ENCODE assay signal across 25 mouse cellular contexts in genomic region chr6:84473171-84473570, GRCm38 (mm10).
DNase-seq lines count a peak whose midpoint lies in the region; ATAC-seq and TF ChIP-seq lines count a peak whose summit lies in the region.
"Had no signal": no experiment of that assay in that cellular context is flagged by ENCODE, and none has a peak within 500 bp of the region (broad histone marks: within the 10 kb centered on the region; RNA-seq: fewer than 3 reads in every experiment).

No protein-coding gene starts in this region.

- no peak for ATAC-seq in heart, embryonic 11.5 days (replicated peaks; ENCODE audit: insufficient number of reproducible peaks, low FRiP score, low TSS enrichment)
- 0 out of 2 replicates have a peak, but pooled peaks have one; percentile 14 for ATAC-seq in stomach, embryonic 14.5 days (ENCODE audit: insufficient number of reproducible peaks, insufficient read depth, low FRiP score, low read depth)
- ATAC-seq in midbrain, embryonic 14.5 days (ENCODE audit: low FRiP score, low TSS enrichment) = no peak
- ATAC-seq: activated CD4-positive, CD25-positive, alpha-beta regulatory T cell, adult 4 months; forebrain, embryonic 14.5 days; forebrain, embryonic 16.5 days; Patski had no signal

- no peak for TF ChIP-seq CTCF in ES-Bruce4 (IDR thresholded peaks at IDR 0.05; ENCODE audit: low read depth, low read length)
- TF ChIP-seq CTCF in cerebellum, adult 2 months (IDR thresholded peaks at IDR 0.05; ENCODE audit: borderline replicate concordance, insufficient read depth, low read depth, low read length) = no peak

- no peak overlapping the region for H3K4me3 ChIP-seq in heart, embryonic 10.5 days
- no peak overlapping the region for H3K4me3 ChIP-seq in heart, embryonic 11.5 days (ENCODE audit: low read depth, low read length)
- no peak overlapping the region for H3K4me3 ChIP-seq in ES-Bruce4 (ENCODE audit: low read depth, low read length)
- no peak overlapping the region for H3K4me3 ChIP-seq in stomach, embryonic 14.5 days (ENCODE audit: low read depth, low read length)
- H3K4me3 ChIP-seq in midbrain, embryonic 14.5 days (replicated peaks; ENCODE audit: low read depth, low read length) = no peak overlapping the region
- no peak overlapping the region for H3K4me3 ChIP-seq in cerebellum, adult 2 months (replicated peaks; ENCODE audit: insufficient read depth, low read depth, low read length)
- H3K4me3 ChIP-seq: embryonic facial prominence, embryonic 13.5 days; embryonic facial prominence, embryonic 15.5 days; erythroblast, embryonic 14.5 days; forebrain, embryonic 10.5 days; forebrain, embryonic 12.5 days had no signal

- H3K36me3 ChIP-seq in heart, embryonic 10.5 days = no peaks in the 10 kb centered on the region
- no peaks in the 10 kb centered on the region for H3K36me3 ChIP-seq in heart, embryonic 11.5 days (ENCODE audit: control insufficient read depth, insufficient read depth, low read length)
- no peaks in the 10 kb centered on the region for H3K36me3 ChIP-seq in ES-Bruce4 (ENCODE audit: control insufficient read depth, insufficient read depth, low read length, poor library complexity, severe bottlenecking)
- no peaks in the 10 kb centered on the region for H3K36me3 ChIP-seq in stomach, embryonic 14.5 days (ENCODE audit: control insufficient read depth, insufficient read depth, low read length)
- H3K36me3 ChIP-seq in midbrain, embryonic 14.5 days (ENCODE audit: control insufficient read depth, insufficient read depth, low read length) = no peaks in the 10 kb centered on the region
- H3K36me3 ChIP-seq: embryonic facial prominence, embryonic 13.5 days; embryonic facial prominence, embryonic 15.5 days; forebrain, embryonic 10.5 days; forebrain, embryonic 12.5 days; G1E had no signal

- no peak overlapping the region for H3K27ac ChIP-seq in heart, embryonic 10.5 days
- H3K27ac ChIP-seq in heart, embryonic 11.5 days (ENCODE audit: low read depth, low read length) = no peak overlapping the region
- H3K27ac ChIP-seq in ES-Bruce4 (ENCODE audit: insufficient read depth, low read length) = no peak overlapping the region
- H3K27ac ChIP-seq in stomach, embryonic 14.5 days (ENCODE audit: low read length) = no peak overlapping the region
- H3K27ac ChIP-seq in midbrain, embryonic 14.5 days (replicated peaks; ENCODE audit: low read depth, low read length) = no peak overlapping the region
- no peak overlapping the region for H3K27ac ChIP-seq in cerebellum, adult 2 months (ENCODE audit: insufficient read depth, low read length)
- H3K27ac ChIP-seq: embryonic facial prominence, embryonic 13.5 days; embryonic facial prominence, embryonic 15.5 days; forebrain, embryonic 10.5 days; forebrain, embryonic 12.5 days had no signal

- 67% methylated on average over 3 of the region's 3 CpGs for WGBS in heart, embryonic 10.5 days
- 48% methylated on average over 3 of the region's 3 CpGs for WGBS in heart, embryonic 11.5 days (ENCODE audit: insufficient replicate concordance)
- 66% methylated on average over 3 of the region's 3 CpGs for WGBS in stomach, embryonic 14.5 days
- 68% methylated on average over 3 of the region's 3 CpGs for WGBS in midbrain, embryonic 14.5 days
- WGBS in cerebellum, adult 2 months = 81% methylated on average over 3 of the region's 3 CpGs

- no peak overlapping the region for H3K4me2 ChIP-seq in heart, embryonic 11.5 days
- H3K4me2 ChIP-seq in stomach, embryonic 14.5 days (replicated peaks; ENCODE audit: low read depth, low read length) = no peak overlapping the region
- H3K4me2 ChIP-seq in midbrain, embryonic 14.5 days (ENCODE audit: low read length) = no peak overlapping the region
- H3K4me2 ChIP-seq: embryonic facial prominence, embryonic 13.5 days; embryonic facial prominence, embryonic 15.5 days; forebrain, embryonic 12.5 days had no signal

- TF ChIP-seq POLR2A in ES-Bruce4 (IDR thresholded peaks at IDR 0.05; ENCODE audit: insufficient read depth, low read length) = no peak
- TF ChIP-seq POLR2A in cerebellum, adult 2 months (IDR thresholded peaks at IDR 0.05; ENCODE audit: borderline replicate concordance, insufficient read depth, low read length) = no peak

- peaks cover 16% of the 10 kb centered on the region for H3K4me1 ChIP-seq in heart, embryonic 10.5 days
- H3K4me1 ChIP-seq in heart, embryonic 11.5 days (ENCODE audit: control insufficient read depth, insufficient read depth, low read length) = no peaks in the 10 kb centered on the region
- H3K4me1 ChIP-seq in ES-Bruce4 (ENCODE audit: control insufficient read depth, insufficient read depth, low read length) = peaks cover 7% of the 10 kb centered on the region
- no peaks in the 10 kb centered on the region for H3K4me1 ChIP-seq in stomach, embryonic 14.5 days (ENCODE audit: control insufficient read depth, insufficient read depth, low read length)
- no peaks in the 10 kb centered on the region for H3K4me1 ChIP-seq in midbrain, embryonic 14.5 days (ENCODE audit: control insufficient read depth, insufficient read depth, low read length)
- no peaks in the 10 kb centered on the region; the same call in 1 of the 2 replicates for H3K4me1 ChIP-seq in cerebellum, adult 2 months (ENCODE audit: control insufficient read depth, insufficient read depth, low read length)
- H3K4me1 ChIP-seq: forebrain, embryonic 12.5 days had no signal

- no peak overlapping the region for H3K9ac ChIP-seq in heart, embryonic 11.5 days (ENCODE audit: low read depth, low read length)
- no peak overlapping the region for H3K9ac ChIP-seq in ES-Bruce4 (ENCODE audit: low read depth, poor library complexity, severe bottlenecking)
- H3K9ac ChIP-seq in stomach, embryonic 14.5 days (replicated peaks; ENCODE audit: low read depth, low read length) = no peak overlapping the region
- no peak overlapping the region for H3K9ac ChIP-seq in midbrain, embryonic 14.5 days (replicated peaks; ENCODE audit: low read length)
- H3K9ac ChIP-seq: embryonic facial prominence, embryonic 13.5 days; embryonic facial prominence, embryonic 15.5 days; forebrain, embryonic 12.5 days had no signal

- DNase-seq in heart, embryonic 10.5 days (ENCODE audit: low spot score) = peak; percentile 68
- no peak for DNase-seq in midbrain, embryonic 14.5 days
- no peak for DNase-seq in cerebellum, adult 2 months
- DNase-seq: adrenal gland, adult 8-10 months; adrenal gland, postnatal 14 days; adrenal gland, postnatal 36 days; cerebellum, adult 11-12 months; cerebellum, adult 8-10 months; cerebellum, adult 9-11 months; cerebellum, postnatal 14 days; cerebellum, postnatal 36 days; embryo, embryonic 11 days had no signal

- no peaks in the 10 kb centered on the region for H3K9me3 ChIP-seq in heart, embryonic 10.5 days
- H3K9me3 ChIP-seq in heart, embryonic 11.5 days (replicated peaks; ENCODE audit: control insufficient read depth, low read length) = no peaks in the 10 kb centered on the region
- no peaks in the 10 kb centered on the region for H3K9me3 ChIP-seq in ES-Bruce4 (replicated peaks; ENCODE audit: control insufficient read depth, insufficient read depth, low read length, poor library complexity, severe bottlenecking)
- H3K9me3 ChIP-seq in stomach, embryonic 14.5 days (ENCODE audit: control insufficient read depth, low read depth, low read length) = no peaks in the 10 kb centered on the region
- H3K9me3 ChIP-seq in midbrain, embryonic 14.5 days (ENCODE audit: control insufficient read depth, low read length) = no peaks in the 10 kb centered on the region
- H3K9me3 ChIP-seq: embryonic facial prominence, embryonic 13.5 days; embryonic facial prominence, embryonic 15.5 days; forebrain, embryonic 10.5 days; forebrain, embryonic 12.5 days; G1E had no signal

- 0 out of 2 replicates have a peak, but pooled peaks have one; percentile 7 for TF ChIP-seq EP300 in ES-Bruce4 (IDR thresholded peaks at IDR 0.05; ENCODE audit: insufficient read depth, low read depth, low read length)

- peaks cover 19% of the 10 kb centered on the region for H3K27me3 ChIP-seq in heart, embryonic 10.5 days (ENCODE audit: insufficient read depth, poor library complexity, severe bottlenecking)
- H3K27me3 ChIP-seq in heart, embryonic 11.5 days (ENCODE audit: control insufficient read depth, insufficient read depth, low read length) = no peaks in the 10 kb centered on the region
- no peaks in the 10 kb centered on the region for H3K27me3 ChIP-seq in ES-Bruce4 (ENCODE audit: control insufficient read depth, insufficient read depth, low read length, poor library complexity, severe bottlenecking)
- no peaks in the 10 kb centered on the region for H3K27me3 ChIP-seq in stomach, embryonic 14.5 days (ENCODE audit: control insufficient read depth, insufficient read depth, low read length)
- no peaks in the 10 kb centered on the region for H3K27me3 ChIP-seq in midbrain, embryonic 14.5 days (ENCODE audit: control insufficient read depth, insufficient read depth, low read length)
- no peaks in the 10 kb centered on the region for H3K27me3 ChIP-seq in cerebellum, adult 2 months (ENCODE audit: control insufficient read depth, insufficient read depth, low read length)
- H3K27me3 ChIP-seq: embryonic facial prominence, embryonic 13.5 days; embryonic facial prominence, embryonic 15.5 days; forebrain, embryonic 12.5 days had no signal
